Mouse (Mus musculus): ENCODE measurements around the gene Khnyn.

Gene Khnyn

DNA sequence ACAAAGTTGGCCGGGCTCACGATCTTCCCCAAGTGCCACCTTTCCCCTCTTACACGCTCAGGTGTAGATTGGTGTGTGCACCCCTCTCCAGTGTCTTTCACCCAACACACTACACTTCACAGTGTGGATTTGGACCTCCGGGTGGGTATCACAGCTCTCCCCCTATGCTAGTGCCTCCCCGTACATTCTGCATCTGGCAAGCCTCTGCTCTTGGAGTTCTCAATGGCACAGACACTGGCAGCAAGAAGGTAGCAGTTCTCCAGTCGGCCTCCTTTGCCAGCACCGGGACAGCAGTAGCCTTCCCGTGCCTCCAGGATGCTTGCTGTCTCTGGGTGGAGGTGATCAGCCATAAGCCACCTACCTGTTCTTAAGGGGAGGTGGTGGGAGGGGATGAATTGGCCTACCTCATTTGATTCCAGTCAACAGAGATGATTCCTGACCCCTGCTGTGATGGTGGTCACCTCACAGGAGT lies 11.5 kb upstream of the Khnyn start:
- DNase-seq (ENCODE audit: low spot score), result no peak

DNA sequence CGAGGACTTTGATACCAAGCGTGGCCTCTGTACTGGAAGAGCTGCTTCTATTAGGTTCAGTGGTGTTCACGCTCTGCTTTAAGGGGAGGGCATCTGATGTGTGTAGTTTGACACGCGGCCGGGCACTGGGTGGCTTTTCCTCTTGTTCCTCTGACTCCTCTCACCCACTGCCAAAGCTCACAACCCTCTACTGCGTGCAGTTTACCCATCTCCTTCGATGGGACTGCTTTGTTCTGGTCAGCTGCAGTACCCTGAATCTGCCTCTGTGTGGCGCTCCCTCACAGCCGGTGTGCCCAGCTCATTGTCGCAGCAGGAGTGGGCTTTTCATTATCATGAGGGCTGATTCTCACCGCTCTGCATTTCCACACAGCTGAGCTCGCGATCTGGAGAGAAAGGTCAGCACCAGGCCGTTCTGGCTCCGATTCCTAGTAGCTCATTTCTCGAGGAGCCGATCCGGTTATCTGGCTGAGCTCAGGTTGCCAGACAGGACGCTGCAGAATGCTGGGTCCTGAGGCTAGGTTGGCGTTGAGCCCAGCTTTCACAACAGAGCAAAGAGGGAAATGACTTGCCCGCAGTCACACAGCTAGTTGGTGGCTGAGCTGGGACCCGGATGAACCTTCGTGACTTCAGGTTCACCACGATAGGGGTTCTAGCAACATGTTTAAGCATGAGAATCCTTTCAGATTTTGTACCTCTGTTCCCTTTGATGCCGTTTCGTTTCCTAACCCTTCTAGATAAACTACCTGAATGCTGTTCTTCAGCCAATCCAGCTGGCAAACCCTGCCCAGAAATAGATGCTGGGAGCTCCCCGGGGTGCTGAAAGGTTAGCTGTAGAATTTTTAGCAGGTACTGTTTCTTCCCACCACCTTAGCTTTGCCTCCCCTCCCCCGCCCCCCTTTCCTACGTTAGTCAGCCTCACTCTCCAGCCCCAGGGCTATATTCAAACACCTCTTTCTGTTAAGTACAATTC lies 10.7 kb upstream of the Khnyn start:
- peak; percentile 75 for DNase-seq (ENCODE audit: low spot score)

DNA sequence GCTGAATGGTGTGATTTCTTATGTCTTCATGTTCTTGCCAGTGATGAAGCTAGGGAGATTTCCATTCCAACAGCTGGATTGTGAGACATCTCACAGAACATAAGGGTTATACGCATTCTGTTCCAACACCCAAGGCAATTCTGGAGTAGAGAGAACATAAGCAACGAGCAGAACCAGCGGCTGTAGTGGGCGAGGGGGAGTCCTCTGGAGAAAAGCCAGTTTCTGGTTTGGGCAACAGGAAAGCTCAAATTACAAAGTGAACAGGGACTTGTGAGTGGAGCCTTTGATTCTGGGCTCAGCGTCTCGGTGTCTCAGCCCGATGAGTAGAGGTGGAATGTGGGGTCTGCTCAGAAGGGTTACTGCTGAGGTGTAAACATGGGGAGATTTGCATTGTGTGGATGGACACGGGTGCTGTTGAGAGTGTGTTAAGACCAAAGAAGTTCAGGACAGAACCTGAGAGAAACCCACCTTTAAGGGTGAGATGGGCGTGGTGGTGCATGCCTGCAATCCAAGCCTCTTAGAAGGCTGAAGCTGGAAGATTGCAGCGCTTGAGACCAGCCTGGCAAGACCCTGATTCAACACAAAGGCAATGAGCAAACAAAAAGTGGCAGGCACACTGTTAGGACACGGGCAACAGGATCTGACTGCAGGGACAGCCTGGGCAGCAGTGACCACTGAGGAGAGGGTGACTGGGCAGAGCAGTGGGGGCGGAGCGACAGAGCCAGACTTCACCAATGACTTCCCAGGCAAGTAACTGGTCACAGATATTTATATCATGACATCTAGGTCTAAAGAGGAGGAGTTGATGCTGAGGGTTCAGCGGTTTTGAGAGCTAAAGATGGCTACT lies 7.1 kb upstream of the Khnyn start:
- no peak for DNase-seq (ENCODE audit: low spot score)

DNA sequence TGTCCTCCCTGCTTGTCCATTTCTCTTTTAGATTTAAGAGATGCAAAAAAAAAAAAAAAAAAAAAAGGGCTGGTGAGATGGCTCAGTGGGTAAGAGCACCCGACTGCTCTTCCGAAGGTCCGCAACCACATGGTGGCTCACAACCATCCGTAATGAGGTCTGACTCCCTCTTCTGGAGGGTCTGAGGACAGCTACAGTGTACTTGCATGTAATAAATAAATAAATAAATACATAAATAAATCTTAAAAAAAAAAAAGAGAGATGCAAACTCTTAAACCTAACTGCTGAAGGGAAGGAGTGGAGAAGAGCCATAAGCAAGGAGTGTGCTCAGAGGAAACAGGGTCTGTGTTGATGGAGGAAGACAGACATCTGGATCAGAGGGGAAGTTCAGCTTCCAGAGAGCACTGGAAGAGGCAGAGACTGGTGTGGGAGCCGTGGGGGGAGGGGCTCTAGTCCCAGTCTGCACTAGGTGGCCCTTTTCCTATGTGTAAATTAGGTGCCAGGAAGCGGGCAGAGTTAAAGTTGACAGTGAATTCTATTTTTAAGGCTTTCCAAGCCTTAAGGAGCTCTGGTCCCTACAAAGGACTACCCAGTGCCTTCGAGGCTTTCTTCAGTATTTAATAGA lies 6.3 kb upstream of the Khnyn start:
- DNase-seq (ENCODE audit: low spot score), result no peak

DNA sequence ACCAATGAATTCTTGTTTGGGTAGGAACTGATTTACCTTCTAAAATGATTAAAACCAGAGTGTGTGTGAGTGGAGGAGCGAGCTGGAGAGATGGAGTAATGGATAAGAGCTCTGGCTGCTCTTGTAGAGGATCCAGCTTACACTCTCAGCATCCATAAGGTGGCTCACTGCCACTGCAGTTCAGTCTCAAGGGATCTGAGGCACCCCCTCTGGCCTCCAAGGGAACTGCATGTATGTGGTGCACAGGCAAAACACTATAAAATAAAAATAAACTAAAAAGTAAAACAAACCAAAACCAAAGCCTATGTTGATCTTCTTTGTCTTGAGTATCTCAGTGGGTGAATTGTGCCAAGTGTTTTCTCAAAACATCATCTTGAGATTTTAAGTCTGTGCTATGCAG lies 5.1 kb upstream of the Khnyn start:
- DNase-seq (ENCODE audit: low spot score), result peak; percentile 86

DNA sequence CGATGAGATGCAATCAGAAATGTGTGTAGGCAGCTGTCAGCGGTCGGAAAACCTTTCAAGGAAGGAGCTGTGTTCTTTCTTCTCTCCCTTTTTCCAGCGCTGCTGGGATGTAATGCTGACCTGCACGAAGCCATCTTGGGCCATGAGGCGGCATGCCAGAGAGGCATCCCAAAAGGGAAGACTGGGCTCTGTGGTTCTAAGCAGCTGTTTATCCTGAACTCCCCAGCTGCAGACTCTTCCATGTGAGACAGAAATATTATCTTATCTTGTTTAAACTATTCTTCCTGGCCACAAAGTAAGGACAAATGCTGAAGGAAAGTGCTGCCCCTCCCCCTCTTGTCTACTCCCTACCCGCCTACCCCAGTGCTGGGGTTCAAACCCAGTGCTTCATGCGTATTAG lies 3.8 kb upstream of the Khnyn start:
- no peak for DNase-seq (ENCODE audit: low spot score)

DNA sequence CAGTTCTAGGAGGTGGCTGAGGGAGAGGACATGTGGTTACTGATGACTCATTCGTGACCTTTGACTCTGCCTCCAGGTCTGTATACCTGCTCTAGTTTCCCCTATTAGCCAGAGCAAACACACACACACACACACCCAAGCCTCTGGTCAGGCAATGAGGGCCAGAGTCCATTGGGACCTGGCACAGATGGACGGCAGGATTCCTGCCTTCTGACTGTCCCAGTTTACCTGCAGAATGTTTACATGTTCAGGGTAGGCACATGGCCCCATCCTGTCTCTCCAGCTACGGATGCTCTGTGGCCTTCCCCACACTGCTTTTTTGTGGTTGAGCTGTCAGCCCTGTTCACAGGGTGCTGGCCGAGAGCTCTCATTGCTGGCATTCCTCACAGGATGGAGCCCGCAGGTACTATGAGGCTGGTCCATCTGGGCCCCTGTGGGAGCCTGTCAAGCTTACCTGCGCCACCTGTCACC lies 2.5 kb upstream of the Khnyn start:
- DNase-seq (ENCODE audit: low spot score), result peak; percentile 66

DNA sequence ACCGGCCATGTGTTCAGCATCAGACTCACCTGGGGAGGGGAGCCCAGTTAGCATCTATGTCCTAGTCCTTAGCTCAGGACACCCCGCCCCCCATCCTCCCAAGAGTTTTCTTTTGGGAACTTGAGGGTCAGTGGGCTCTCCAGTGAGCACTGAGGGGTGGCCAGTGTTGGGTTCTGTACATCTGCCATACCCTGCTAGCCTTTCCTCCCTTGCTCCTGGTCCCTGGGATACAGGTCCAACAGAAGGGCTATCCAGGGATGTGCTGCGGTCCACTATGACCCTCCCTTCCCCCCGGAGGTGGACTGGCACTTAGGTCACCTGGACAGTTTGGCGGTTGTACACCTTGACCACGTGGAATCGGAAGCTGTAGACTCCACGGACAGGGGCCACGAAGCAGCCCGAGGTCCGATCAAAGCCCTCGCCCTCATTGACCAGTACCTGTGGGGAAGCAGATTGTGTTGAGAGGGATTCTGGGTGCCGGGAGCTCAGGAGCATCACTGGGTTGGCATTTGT lies 1.5 kb upstream of the Khnyn start:
- no peak for DNase-seq (ENCODE audit: low spot score)

DNA sequence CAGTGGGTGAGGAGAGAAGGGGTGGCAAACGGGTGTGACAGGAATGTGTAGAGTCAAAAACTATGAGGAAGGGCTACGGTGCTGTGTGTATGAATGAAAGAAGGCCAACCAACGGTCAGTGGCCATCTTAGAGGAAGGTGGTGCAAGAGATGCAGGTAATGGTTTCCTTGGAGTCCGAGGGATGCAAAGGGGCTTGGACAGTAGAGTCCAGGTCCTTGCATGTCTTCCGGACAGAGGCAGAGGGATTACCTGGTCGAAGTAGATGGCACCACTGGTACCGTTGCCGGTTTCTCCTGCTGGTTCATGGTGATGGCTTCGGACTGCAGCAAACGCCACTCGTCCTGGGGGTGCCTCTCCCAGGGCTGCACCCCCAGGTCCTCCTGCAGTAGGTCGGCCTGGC lies 1.1 kb upstream of the Khnyn start:
- no peak for DNase-seq (ENCODE audit: low spot score)

DNA sequence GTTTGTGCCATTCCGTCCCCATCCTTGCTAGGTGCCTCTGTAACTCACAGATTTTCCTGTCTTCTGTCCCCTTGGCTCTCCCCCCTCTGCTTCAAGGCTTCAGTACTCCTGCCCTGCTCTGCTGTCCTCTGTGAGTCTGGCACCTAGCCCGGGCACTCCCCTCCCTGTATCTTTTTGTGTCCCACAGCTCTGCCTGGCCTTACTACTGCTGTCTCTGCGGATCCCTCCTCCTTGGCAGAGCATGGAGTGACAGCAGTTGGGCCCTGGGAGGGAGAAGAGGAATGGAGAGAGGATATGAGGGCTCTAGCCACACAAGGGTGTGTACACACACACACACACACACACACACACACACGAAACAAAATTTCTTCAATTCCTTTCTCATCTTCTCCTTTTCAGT lies 581 bp upstream of the Khnyn start, which contains the start of gene Cbln3:
TSS of gene Cbln3 (minus strand) at position 227 of the 400 bp plus-strand sequence.
- DNase-seq (ENCODE audit: low spot score), result peak; percentile 59

DNA sequence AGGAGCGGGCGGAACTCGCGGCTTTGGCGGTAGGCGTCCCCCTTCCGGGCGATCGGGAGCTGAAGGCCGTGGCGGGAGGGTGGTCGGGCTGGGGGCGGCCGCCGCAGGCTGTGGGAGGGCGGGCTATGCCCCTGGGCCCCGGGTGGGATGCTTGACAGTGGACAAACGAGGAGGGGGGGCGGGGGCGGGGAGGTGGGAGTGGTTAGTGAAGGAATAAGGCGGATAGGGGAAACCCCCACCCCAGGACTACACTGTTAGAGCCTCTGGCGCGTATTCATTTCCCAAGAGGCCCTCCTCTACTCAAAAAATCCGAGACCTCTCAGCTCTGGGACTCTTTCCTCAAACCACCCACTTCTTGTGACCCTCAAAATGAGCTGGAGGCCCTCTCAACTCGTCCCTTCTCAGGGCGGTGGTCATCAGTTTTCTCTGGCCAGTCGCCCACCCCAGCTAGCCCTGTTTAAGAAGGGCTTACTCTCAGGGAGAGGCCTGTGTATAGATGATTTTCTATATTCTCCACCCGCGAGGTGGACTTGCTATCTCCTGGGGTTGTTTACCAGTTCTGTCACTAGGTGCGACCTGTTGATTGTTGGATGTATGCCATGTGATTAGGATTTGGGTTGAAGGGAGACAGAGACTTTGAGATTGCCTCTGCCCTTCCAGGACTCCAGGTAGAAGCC lies 505 bp downstream of the Khnyn start:
- DNase-seq (ENCODE audit: low spot score), result peak; percentile 15

DNA sequence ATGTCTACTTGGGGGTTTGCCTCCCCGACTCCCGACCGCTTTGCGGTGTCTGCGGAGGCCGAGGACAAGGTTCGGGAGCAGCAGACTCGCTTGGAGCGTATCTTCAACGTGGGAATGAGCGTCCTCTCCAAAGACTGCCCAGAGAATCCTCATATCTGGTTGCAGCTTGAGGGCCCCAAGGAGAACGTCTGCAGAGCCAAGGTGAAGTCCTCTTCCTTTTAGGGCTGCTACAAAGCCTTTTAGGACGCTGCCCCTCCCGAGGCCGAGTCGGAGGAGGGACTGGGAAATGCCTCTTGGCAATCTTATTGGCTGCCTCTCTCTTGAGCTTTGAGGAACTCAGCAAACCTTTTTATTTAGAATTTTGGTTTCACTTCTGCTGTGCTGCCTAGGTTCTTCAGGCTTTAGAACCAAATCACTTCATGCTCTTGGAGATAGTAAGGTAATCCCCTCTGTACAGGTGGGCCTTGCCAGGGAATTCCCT lies 1.1 kb downstream of the Khnyn start:
- DNase-seq (ENCODE audit: low spot score), result peak; percentile 64

DNA sequence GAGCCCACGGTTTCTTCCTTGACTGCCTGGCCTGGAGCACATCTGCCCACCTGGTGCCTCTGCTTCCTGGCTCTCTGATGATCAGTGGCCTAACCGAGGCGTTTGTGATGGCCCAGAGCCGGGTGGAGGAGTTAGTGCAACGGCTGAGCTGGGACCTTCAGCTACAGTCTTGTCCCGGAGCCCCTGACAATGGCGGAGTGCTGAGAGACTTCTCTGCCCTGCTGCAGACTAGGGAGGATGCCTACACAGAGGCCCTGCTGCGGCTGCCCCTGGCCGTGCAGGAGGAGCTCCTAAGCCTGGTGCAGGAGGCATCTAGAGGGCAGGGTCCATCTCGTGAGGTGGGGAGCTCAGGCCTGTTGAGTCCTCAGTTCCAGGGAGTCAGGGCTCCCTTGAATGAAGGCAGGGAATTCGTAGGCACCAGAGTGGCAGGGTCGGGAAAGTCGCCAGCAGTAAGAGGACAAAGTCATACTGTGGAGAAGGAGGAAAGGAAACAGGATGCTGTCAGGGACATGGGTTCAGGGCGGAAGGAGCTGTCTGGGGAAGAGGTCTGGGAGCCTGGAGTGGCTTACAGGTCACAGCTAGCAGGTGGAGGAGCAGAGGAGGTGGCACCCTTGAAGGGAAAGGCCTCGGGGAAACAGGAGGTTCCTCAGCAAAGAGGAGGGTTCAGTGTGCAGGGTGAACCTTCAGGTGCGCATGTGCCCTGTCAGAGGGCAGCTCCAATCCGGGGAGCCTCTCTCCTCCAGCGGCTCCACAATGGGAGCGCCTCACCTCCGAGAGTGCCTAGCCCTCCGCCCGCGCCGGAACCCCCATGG lies 2.0 kb downstream of the Khnyn start:
- no peak for DNase-seq (ENCODE audit: low spot score)

DNA sequence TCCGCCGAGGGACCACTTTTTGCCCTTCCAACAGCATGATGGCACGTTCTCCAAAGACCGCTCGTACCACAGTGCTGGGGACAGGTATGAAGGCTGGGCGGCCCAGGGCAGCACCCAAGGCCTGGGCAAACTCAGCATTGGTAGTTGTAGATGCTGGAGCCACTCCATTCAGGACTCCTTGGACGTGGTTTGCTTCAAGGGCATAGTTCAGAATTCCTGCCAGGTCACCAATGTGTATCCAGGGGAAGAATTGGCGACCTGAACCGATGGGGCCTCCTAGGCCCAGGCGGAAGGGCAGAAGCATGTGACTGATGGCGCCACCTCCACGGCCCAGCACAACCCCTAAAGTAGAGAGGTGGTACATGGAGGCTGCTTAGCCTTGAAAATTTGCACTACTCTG lies 12.9 kb downstream of the Khnyn start:
- DNase-seq (ENCODE audit: low spot score), result no peak

DNA sequence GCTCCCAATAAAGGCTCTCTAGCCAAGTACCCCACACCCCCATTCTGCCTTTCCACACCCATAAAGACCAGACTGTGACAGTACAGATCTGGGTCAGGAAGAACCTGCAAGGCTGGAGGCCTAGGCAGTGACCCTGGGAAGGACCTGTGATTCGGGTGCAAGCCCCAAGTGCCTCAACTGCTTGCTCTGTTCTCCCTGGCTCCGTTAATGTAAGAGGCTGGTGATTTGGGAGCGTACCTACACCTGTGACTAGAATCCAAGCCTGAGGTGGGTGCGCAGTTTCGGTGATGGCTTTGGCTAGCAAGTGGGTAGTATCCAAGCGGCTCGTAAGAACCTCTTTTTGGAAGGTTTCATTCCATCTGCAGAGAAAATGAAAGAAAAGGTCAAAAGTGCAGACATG lies 14.2 kb downstream of the Khnyn start:
- DNase-seq (ENCODE audit: low spot score), result no peak

DNA sequence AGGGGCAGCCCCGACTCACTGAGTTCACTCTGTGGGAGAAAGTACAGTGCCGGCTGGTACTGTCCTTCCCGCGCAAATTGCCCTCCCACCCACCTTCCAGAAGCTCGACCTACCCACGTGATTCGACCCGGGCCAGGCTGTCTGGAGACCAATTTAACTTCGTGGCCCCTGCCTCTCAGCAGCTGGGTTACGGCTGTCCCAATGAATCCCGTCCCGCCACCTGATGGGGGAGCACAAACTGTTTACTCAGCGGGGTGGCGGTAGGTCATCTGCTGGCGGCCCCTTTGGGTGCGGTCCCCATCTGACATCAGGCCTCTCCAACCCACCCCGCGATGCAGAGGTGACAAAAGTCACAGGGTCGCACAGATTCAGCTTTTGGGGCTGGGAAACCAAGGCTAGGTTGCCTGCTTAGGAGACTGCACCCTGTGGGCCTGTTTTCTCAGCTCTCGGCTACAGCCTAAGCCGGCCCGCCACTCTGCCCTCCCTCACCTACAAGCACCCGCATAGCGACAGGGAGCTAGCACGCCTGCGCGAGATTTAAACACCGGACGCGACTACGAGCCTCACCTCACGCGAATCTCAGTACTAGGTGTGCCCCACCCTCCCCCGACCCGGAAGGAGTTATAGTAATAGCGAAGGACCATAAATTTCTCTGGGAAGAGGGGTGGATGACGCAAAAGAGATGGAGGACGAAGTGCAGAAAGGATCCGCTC lies 15.1 kb downstream of the Khnyn start, which contains the start of gene Sdr39u1:
TSS of gene Sdr39u1 (minus strand) at position 593 of the 713 bp plus-strand sequence.
- peak; percentile 90 for DNase-seq (ENCODE audit: low spot score)

DNA sequence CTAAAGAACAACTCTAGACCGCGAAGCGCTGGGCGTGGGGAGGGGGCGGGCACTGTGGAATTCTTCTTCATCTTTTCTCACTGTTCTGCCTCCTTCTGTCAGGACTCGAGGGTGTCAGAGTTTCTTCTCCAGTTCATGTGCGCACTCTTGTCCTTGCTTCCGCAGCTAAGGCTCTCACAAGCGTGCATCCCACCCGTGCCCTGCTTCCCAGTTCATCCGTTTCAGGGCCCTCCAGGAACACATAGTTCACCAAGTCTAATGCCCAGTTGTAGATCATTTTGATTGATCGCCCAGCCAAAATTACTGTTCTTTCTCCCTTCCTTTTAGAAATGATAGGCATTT lies 15.6 kb downstream of the Khnyn start:
- DNase-seq (ENCODE audit: low spot score), result no peak

DNA sequence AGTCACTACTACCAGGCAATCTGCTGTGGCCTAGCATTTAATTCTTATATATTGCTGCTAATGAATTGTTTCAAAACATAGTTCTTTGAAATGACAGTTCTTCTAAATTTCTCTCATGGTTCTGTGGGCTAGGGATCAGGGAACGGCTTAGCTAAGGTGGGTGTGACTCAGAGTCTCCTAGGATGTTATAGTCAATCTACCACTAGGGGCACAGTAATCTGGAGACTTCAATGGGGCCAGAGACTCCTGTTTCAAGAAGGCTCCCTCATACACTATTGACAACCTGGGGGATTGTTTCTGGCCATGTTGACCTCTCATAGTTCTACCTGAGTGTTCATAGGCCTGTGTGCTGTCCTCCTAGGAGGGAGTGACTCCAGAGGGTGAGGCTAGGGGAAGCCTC lies 20.8 kb downstream of the Khnyn start:
- DNase-seq (ENCODE audit: low spot score), result no peak

DNA sequence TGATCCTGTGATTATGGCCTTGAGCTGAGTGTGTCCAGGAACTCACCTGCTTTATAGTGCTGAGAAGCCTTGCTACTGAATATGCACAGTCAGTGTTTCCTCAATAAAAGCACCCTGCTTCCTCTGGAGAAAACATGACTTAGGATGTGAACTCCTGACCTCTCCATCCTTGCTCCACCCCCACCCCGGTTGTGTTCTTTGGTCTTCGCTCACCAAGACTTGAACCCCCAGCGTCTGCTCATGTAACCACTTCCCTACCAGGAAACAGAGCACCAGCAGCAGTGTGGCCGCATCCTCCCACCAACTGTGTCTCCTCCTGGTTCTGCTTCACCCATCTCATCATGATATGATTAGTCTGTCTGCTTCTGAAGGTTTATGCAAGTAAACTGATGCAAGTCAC lies 28.7 kb downstream of the Khnyn start:
- DNase-seq (ENCODE audit: low spot score), result no peak
